11 mouse cellular contexts compared by ENCODE assay signal in genomic region chr5:107054900-107055452, GRCm38 (mm10).
DNase-seq lines count a peak whose midpoint lies in the region; ATAC-seq lines count a peak whose summit lies in the region.
"Had no signal": no experiment of that assay in that cellular context is flagged by ENCODE, and none has a peak within 500 bp of the region (broad histone marks: within the 10 kb centered on the region; RNA-seq: fewer than 3 reads in every experiment).

No protein-coding gene starts in this region.

- H3K4me2 ChIP-seq in kidney, embryonic 14.5 days (replicated peaks; ENCODE audit: low read depth, low read length), result no peak overlapping the region

- no peak overlapping the region for H3K27ac ChIP-seq in kidney, embryonic 14.5 days (ENCODE audit: low read depth, low read length)

- no peak overlapping the region for H3K4me3 ChIP-seq in kidney, embryonic 14.5 days (ENCODE audit: low read length)

- no peaks in the 10 kb centered on the region for H3K9me3 ChIP-seq in kidney, embryonic 14.5 days (ENCODE audit: control insufficient read depth, low read length)

- peaks cover 5% of the 10 kb centered on the region; the same call in 1 of the 2 replicates for H3K4me1 ChIP-seq in kidney, embryonic 14.5 days (ENCODE audit: control insufficient read depth, insufficient read depth, low read length)

- H3K27me3 ChIP-seq in kidney, embryonic 14.5 days (ENCODE audit: control insufficient read depth, insufficient read depth, low read length), result no peaks in the 10 kb centered on the region
- H3K27me3 ChIP-seq: Patski had no signal

- WGBS in kidney, embryonic 14.5 days, result 45% methylated on average over 6 of the region's 6 CpGs

- no peak overlapping the region for H3K9ac ChIP-seq in kidney, embryonic 14.5 days (ENCODE audit: low read depth, low read length)
- H3K9ac ChIP-seq: forebrain, postnatal 0 days had no signal

- ATAC-seq in kidney, embryonic 14.5 days (ENCODE audit: low FRiP score, low TSS enrichment), result peak; percentile 41; the same call in 1 of the 2 replicates
- ATAC-seq in common myeloid progenitor, adult 5-6 weeks (replicated peaks; ENCODE audit: low read depth, poor library complexity, severe bottlenecking), result peak; percentile 55
- ATAC-seq in megakaryocyte progenitor cell, adult 5-6 weeks (replicated peaks; ENCODE audit: poor library complexity), result peak; percentile 47
- ATAC-seq: Patski had no signal

- H3K36me3 ChIP-seq in kidney, embryonic 14.5 days (ENCODE audit: control insufficient read depth, insufficient read depth, low read length), result no peaks in the 10 kb centered on the region

- DNase-seq in adrenal gland, adult 2 months, result peak; percentile 27
- DNase-seq in adrenal gland, postnatal 25 days, result no peak
- no peak for DNase-seq in kidney, postnatal 4 days
- DNase-seq in right cerebral cortex, adult 2 months (ENCODE audit: low spot score in 2 of 2), result no peak
- DNase-seq in right cerebral cortex, postnatal 10 days (ENCODE audit: low spot score in 2 of 2), result no peak
- DNase-seq: forebrain, postnatal 0 days; thymus, postnatal 36 days had no signal
